Mouse (Mus musculus) B cell, adult 2 months (primary cell): ENCODE measurements at regions not wholly inside any gene's neighbourhood (a gene's known extent, or its start where the extent isn't known, plus 50 kb on each side); places are given as distances from the start of the nearest gene placed in this dataset.

Source experiments
- DNase-seq, 2 experiments: peaks; one replicate each; pipeline ENCODE4 v3.0.0; 2022

DNA sequence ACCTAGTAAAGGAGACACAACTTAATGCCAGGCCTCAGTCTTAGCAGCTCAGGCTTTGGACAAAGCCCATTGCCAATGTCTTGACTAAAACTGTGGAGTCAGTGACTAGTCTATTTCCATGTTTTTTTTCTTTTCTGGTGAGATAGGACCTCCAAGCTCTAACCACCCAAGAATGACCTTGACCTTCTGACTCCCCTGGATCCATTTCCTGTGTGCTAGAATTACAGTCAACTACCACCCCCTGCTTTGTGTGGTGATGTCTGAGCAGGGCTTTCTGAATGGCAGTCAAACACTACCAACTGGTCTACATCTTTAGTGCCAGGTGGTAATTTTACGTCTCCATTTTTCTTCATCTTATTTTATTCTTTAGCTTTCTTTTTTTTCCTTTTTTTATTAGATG is 51.3 kb upstream of the Rnf138rt1 start:
- no peak for DNase-seq

GRCm38 (mm10) chrX:163814806-163815205 is 53.7 kb upstream of the Rnf138rt1 start:
- no peak for DNase-seq

- DNase-seq: peak; percentile 7 to 9
These were observed 61.2 kb upstream of the Rnf138rt1 start for GRCm38 (mm10) chrX:163822298-163822697.

GRCm38 (mm10) chrX:163827461-163827860 is 66.3 kb upstream of the Rnf138rt1 start:
- peak; percentile 2 to 23 for DNase-seq

- DNase-seq: no peak
These were observed 63.4 kb upstream of the Ap1s2 start for GRCm38 (mm10) chrX:163845408-163845807.

GRCm38 (mm10) chrX:163846890-163847289 is 61.9 kb upstream of the Ap1s2 start:
- DNase-seq: no peak

DNA sequence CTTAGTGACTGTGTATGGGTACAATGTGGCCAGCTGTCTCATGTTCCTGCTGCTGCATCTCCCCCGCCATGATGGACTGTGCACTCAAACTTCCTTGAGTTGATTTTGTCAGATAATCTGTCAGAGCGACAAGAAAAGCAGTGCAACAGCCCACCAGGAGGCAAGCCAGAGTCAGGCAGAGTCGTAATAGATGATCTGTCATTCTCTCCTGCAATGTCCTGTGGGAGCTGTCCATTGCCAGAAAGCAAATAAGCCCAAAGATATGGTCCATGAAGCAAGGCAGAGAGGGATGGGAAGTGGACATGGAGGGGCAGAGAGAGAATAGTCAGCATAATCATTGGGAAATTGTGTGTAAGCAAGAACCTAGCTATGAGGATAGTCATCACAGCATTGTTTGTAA is 61.2 kb upstream of the Ap1s2 start:
- no peak for DNase-seq

DNA sequence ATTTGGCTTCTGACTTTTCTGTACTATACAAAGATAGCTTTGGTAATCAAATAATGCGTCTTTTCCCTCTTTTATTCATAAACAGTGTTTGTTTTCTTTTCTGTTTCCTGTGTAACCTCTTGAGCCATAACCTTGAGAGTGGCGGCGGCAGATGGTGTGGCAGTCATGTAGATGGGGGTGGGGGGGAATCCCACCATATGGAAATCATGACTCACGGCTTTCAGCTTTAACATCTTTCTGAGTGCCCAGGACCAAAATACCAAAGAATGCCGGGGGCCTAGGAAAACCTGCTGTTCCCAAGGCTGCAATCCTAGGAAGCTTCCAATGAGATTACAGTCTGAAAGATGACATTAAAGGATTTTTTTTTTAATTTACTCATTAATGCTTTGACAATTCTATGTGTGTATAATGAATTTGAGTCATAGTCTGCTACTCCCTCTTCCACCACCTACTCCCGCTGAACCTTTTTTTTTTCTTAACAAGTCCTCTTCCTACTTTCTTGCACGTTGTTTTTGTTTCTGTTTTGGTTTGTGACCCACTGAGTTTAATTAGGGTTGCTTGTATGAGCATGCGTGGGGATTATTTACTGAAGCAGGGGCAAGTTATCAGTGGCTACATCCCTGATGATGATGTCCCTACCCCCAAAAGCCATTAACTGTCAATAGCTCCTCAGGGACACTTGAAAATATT is 60.2 kb upstream of the Ap1s2 start:
- DNase-seq: no peak

DNA sequence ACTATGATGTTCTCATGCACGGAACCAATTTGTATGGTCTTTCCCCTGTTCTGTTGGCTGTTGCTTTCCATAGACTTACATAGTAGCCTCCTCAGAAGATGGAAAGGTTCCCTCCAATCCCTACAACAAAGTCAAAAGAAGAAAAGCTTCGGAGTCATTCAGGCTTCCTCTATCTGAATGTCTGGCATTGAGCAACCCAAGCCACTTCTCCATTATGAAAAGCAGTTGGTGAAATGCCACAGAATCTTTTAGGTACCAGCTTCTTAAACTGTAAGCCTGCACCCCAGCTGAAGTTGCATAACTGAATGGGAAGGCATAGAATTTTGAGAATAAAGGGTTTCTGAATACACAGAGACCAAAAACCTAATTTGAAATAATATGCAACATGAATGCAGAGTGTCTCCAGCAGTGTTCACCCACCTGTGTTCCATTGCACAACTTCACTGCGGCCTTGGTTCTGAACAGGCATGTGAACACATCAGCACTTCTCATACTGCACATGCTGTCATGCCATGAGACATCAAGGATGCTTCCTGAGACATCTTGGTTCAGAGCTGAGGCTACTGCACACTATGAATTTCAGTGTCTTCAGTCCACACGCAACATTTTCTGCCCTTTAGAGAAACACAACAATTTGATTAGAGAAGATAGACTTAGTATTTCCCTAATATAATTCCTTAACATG is 57.8 kb upstream of the Ap1s2 start:
- no peak for DNase-seq

DNA sequence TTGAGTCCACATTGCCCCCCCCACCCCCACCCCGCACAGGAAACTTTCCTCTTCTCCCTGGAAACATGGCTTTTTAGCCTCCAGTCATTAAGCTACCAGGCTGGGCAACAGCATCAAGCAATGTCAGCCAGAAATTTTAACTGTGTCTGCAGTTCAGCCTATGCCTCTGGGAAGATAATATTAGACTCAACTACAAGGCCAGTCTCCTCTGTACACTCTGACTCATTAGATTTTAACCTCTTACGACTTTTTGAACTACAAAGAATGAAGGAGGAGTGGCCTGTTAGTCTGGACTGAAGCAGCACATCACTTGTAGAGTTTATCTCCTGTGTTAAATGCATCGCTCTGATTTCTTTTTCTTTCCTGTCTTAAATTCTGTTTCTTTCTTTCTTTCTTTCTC is 50.3 kb upstream of the Ap1s2 start:
- no peak for DNase-seq
